Mouse (Mus musculus): Measurements from ENCODE around the gene Lamb1. TPM values are rescaled to one million over a fixed set of nuclear protein-coding genes. Genes with fewer than 3 reads are reported as not detected.

Lamb1 gene
- total and polyA plus RNA-seq, 2 experiments = 2.7 to 7.3 TPM

GRCm38 (mm10) chr12:31289046-31289445 lies 24.0 kb downstream of the Lamb1 start:
- WGBS = 93% methylated on average over 10 of the region's 10 CpGs
- Histone ChIP-seq H3K36me3 (ENCODE audit: control insufficient read depth, insufficient read depth, low read length) (no peaks in the 10 kb centered on the region), H3K27ac (replicated peaks; ENCODE audit: insufficient read depth, low read depth, low read length) (no peak overlapping the region), H3K27me3 (ENCODE audit: control insufficient read depth, insufficient read depth, low read length) (peaks cover 23% of the 10 kb centered on the region), H3K9ac (ENCODE audit: low read depth, low read length) (no peak overlapping the region), H3K79me2 (ENCODE audit: control insufficient read depth, insufficient read depth, low read length) (no peaks in the 10 kb centered on the region), H3K4me1 (ENCODE audit: control insufficient read depth, insufficient read depth, low read length) (peaks cover 4% of the 10 kb centered on the region), H3K4me3 (ENCODE audit: insufficient read depth, low read depth, low read length) (no peak overlapping the region)
- no peak for DNase-seq (ENCODE audit: extremely low read depth, low read depth, low spot score)
- TF ChIP-seq CTCF (IDR thresholded peaks at IDR 0.05; ENCODE audit: low read depth, low read length) (no peak), POLR2A (IDR thresholded peaks at IDR 0.05; ENCODE audit: extremely low read depth, insufficient read depth, low read length) (no peak)

GRCm38 (mm10) chr12:31290951-31291350 lies 25.9 kb downstream of the Lamb1 start:
- no peak for TF ChIP-seq CTCF (IDR thresholded peaks at IDR 0.05; ENCODE audit: low read depth, low read length)
- TF ChIP-seq POLR2A (IDR thresholded peaks at IDR 0.05; ENCODE audit: extremely low read depth, insufficient read depth, low read length) = no peak
- peaks cover 21% of the 10 kb centered on the region; the same call in 1 of the 2 replicates for H3K27me3 ChIP-seq (ENCODE audit: control insufficient read depth, insufficient read depth, low read length)
- 84% methylated on average over 3 of the region's 3 CpGs for WGBS
- no peaks in the 10 kb centered on the region for H3K79me2 ChIP-seq (ENCODE audit: control insufficient read depth, insufficient read depth, low read length)
- no peak overlapping the region for H3K9ac ChIP-seq (ENCODE audit: low read depth, low read length)
- no peak overlapping the region for H3K4me3 ChIP-seq (ENCODE audit: insufficient read depth, low read depth, low read length)
- no peak overlapping the region for H3K27ac ChIP-seq (replicated peaks; ENCODE audit: insufficient read depth, low read depth, low read length)
- H3K4me1 ChIP-seq (ENCODE audit: control insufficient read depth, insufficient read depth, low read length) = peaks cover 5% of the 10 kb centered on the region
- DNase-seq (ENCODE audit: extremely low read depth, low read depth, low spot score) = no peak
- H3K36me3 ChIP-seq (ENCODE audit: control insufficient read depth, insufficient read depth, low read length) = no peaks in the 10 kb centered on the region

- DNase-seq (ENCODE audit: extremely low read depth, low read depth, low spot score) = peak; percentile 75
- no peak overlapping the region for H3K4me3 ChIP-seq (ENCODE audit: insufficient read depth, low read depth, low read length)
- H3K4me1 ChIP-seq (ENCODE audit: control insufficient read depth, insufficient read depth, low read length) = peaks cover 5% of the 10 kb centered on the region
- peaks cover 8% of the 10 kb centered on the region; the same call in 1 of the 2 replicates for H3K27me3 ChIP-seq (ENCODE audit: control insufficient read depth, insufficient read depth, low read length)
- no peak overlapping the region for H3K9ac ChIP-seq (ENCODE audit: low read depth, low read length)
- no peaks in the 10 kb centered on the region for H3K36me3 ChIP-seq (ENCODE audit: control insufficient read depth, insufficient read depth, low read length)
- no peak for TF ChIP-seq POLR2A (IDR thresholded peaks at IDR 0.05; ENCODE audit: extremely low read depth, insufficient read depth, low read length)
- TF ChIP-seq CTCF (IDR thresholded peaks at IDR 0.05; ENCODE audit: low read depth, low read length) = no peak
- no peak overlapping the region for H3K27ac ChIP-seq (replicated peaks; ENCODE audit: insufficient read depth, low read depth, low read length)
- WGBS = 21% methylated on average over 15 of the region's 15 CpGs
- H3K79me2 ChIP-seq (ENCODE audit: control insufficient read depth, insufficient read depth, low read length) = no peaks in the 10 kb centered on the region
Measured at GRCm38 (mm10) chr12:31293361-31294142, 28.5 kb downstream of the Lamb1 start.

DNA sequence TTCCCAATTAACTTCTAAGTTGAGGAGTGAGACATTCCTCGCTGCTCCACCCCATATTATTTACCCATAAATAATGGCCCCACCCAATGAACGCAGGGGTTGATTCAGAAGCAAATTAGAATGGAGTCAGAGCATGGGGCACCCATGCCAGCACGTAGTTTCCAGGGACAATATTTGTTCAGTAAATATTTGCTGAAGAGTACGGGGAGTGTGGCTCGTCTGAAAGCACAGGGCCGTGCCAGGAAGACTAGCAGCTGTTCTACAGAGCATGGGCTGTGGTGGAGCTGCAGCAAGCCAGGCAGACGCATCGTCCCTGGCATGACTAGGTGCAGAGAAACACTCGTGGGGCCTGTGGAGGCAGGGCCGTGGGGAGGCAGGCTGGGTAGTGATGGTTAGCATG lies 29.5 kb downstream of the Lamb1 start:
- Histone ChIP-seq H3K27ac (replicated peaks; ENCODE audit: insufficient read depth, low read depth, low read length) (no peak overlapping the region), H3K36me3 (ENCODE audit: control insufficient read depth, insufficient read depth, low read length) (no peaks in the 10 kb centered on the region), H3K4me3 (ENCODE audit: insufficient read depth, low read depth, low read length) (no peak overlapping the region), H3K4me1 (ENCODE audit: control insufficient read depth, insufficient read depth, low read length) (peaks cover 5% of the 10 kb centered on the region), H3K9ac (ENCODE audit: low read depth, low read length) (no peak overlapping the region), H3K27me3 (ENCODE audit: control insufficient read depth, insufficient read depth, low read length) (peaks cover 2% of the 10 kb centered on the region; the same call in 1 of the 2 replicates), H3K79me2 (ENCODE audit: control insufficient read depth, insufficient read depth, low read length) (no peaks in the 10 kb centered on the region)
- 19% methylated on average over 10 of the region's 10 CpGs for WGBS
- DNase-seq (ENCODE audit: extremely low read depth, low read depth, low spot score) = peak; percentile 82
- no peak for TF ChIP-seq CTCF (IDR thresholded peaks at IDR 0.05; ENCODE audit: low read depth, low read length)
- TF ChIP-seq POLR2A (IDR thresholded peaks at IDR 0.05; ENCODE audit: extremely low read depth, insufficient read depth, low read length) = no peak

- Histone ChIP-seq H3K27me3 (ENCODE audit: control insufficient read depth, insufficient read depth, low read length) (peaks cover 2% of the 10 kb centered on the region; the same call in 1 of the 2 replicates), H3K4me3 (ENCODE audit: insufficient read depth, low read depth, low read length) (no peak overlapping the region), H3K4me1 (ENCODE audit: control insufficient read depth, insufficient read depth, low read length) (peaks cover 5% of the 10 kb centered on the region), H3K27ac (replicated peaks; ENCODE audit: insufficient read depth, low read depth, low read length) (peak overlapping the region; percentile 26; the same call in 1 of the 2 replicates), H3K36me3 (ENCODE audit: control insufficient read depth, insufficient read depth, low read length) (no peaks in the 10 kb centered on the region), H3K9ac (ENCODE audit: low read depth, low read length) (no peak overlapping the region), H3K79me2 (ENCODE audit: control insufficient read depth, insufficient read depth, low read length) (no peaks in the 10 kb centered on the region)
- WGBS = 44% methylated on average over 11 of the region's 11 CpGs
- no peak for DNase-seq (ENCODE audit: extremely low read depth, low read depth, low spot score)
- TF ChIP-seq CTCF (IDR thresholded peaks at IDR 0.05; ENCODE audit: low read depth, low read length) (no peak), POLR2A (IDR thresholded peaks at IDR 0.05; ENCODE audit: extremely low read depth, insufficient read depth, low read length) (no peak)
Measured at GRCm38 (mm10) chr12:31294996-31295395, 30.0 kb downstream of the Lamb1 start.

DNA sequence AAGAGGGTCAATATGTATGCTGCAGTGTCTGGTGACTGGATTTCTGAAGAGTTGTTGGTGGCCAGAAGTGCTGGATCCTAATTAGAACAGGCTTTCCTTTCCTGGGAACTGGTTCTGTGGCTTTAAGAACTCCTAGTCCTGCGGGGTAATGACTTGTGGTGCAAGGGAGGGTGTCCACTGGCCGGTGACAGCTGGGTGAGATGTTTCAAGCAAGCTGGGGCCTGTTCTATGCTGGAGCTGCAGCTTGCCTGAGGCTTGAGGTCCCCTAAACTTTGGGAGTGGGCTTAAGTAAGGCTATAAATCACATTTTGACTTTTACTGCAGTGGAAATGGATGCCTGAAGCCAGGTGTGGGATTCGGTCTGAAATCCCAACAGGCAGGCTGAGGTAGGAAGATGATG lies 30.5 kb downstream of the Lamb1 start:
- peak; percentile 48 for DNase-seq (ENCODE audit: extremely low read depth, low read depth, low spot score)
- H3K27me3 ChIP-seq (ENCODE audit: control insufficient read depth, insufficient read depth, low read length) = peaks cover 6% of the 10 kb centered on the region
- WGBS = 47% methylated on average over 3 of the region's 3 CpGs
- peaks cover 5% of the 10 kb centered on the region for H3K4me1 ChIP-seq (ENCODE audit: control insufficient read depth, insufficient read depth, low read length)
- TF ChIP-seq CTCF (IDR thresholded peaks at IDR 0.05; ENCODE audit: low read depth, low read length) (no peak), POLR2A (IDR thresholded peaks at IDR 0.05; ENCODE audit: extremely low read depth, insufficient read depth, low read length) (no peak)
- H3K4me3 ChIP-seq (ENCODE audit: insufficient read depth, low read depth, low read length) = no peak overlapping the region
- no peaks in the 10 kb centered on the region for H3K36me3 ChIP-seq (ENCODE audit: control insufficient read depth, insufficient read depth, low read length)
- H3K79me2 ChIP-seq (ENCODE audit: control insufficient read depth, insufficient read depth, low read length) = no peaks in the 10 kb centered on the region
- H3K27ac ChIP-seq (replicated peaks; ENCODE audit: insufficient read depth, low read depth, low read length) = no peak overlapping the region
- H3K9ac ChIP-seq (ENCODE audit: low read depth, low read length) = no peak overlapping the region
